Mouse (Mus musculus): ENCODE measurements at regions not wholly inside any gene's neighbourhood (a gene's known extent, or its start where the extent isn't known, plus 50 kb on each side); places are given as distances from the start of the nearest gene placed in this dataset.

GRCm38 (mm10) chr16:42727826-42728225 is 147.9 kb upstream of the Zbtb20 start:
- no peak for TF ChIP-seq POLR2A (IDR thresholded peaks at IDR 0.05; ENCODE audit: low read depth, low read length)
- TF ChIP-seq CHD2 (IDR thresholded peaks at IDR 0.05; ENCODE audit: low read length), result no peak
- no peak for TF ChIP-seq TBP (conservative IDR thresholded peaks at IDR 0.05; ENCODE audit: low read depth, low read length)
- no peak for TF ChIP-seq EP300 (IDR thresholded peaks at IDR 0.05; ENCODE audit: low read length)
- no peak for TF ChIP-seq CTCF (conservative IDR thresholded peaks at IDR 0.05 in 1 of 2, IDR thresholded peaks at IDR 0.05 in 1 of 2; ENCODE audit: low read depth in 2 of 2, low read length in 2 of 2)
- TF ChIP-seq CHD1 (IDR thresholded peaks at IDR 0.05; ENCODE audit: low read depth, low read length), result no peak
- no peak for TF ChIP-seq ELF1 (IDR thresholded peaks at IDR 0.05; ENCODE audit: low read depth, low read length)
- TF ChIP-seq USF2 (conservative IDR thresholded peaks at IDR 0.05; ENCODE audit: low read depth, low read length), result no peak
- no peak for TF ChIP-seq IRF4 (IDR thresholded peaks at IDR 0.05; ENCODE audit: low read depth, low read length)
- no peak for TF ChIP-seq HCFC1 (IDR thresholded peaks at IDR 0.05; ENCODE audit: low read depth, low read length)
